Mouse (Mus musculus) intestine, postnatal 0 days (tissue): ENCODE measurements around the gene Dner. TPM values are rescaled to one million over a fixed set of nuclear protein-coding genes. Genes with fewer than 3 reads are reported as not detected.

Source experiments
- ATAC-seq: fragments of 200-750 bp; cut with Nextera tagmentation; 2 replicates; pipeline ENCODE4 v1.8.0; 2017; ENCODE audit warnings: mild to moderate bottlenecking, moderate TSS enrichment, moderate library complexity
- H3K27ac ChIP-seq: fragments of 300-500 bp; sonication (generic); 2 replicates; pipeline ENCODE4 v1.5.1; 2014; ENCODE audit warnings: mild to moderate bottlenecking, low read depth, low read length, moderate library complexity
- H3K27me3 ChIP-seq: fragments of 300-500 bp; sonication (generic); replicated peaks from 2 replicates; pipeline ENCODE4 v1.6.1; 2014; ENCODE audit warnings: low read length, mixed read lengths; ENCODE audit not compliant: control insufficient read depth, insufficient read depth
- H3K36me3 ChIP-seq: fragments of 300-500 bp; sonication (generic); 2 replicates; pipeline ENCODE4 v1.6.1; 2014; ENCODE audit warnings: mild to moderate bottlenecking, moderate library complexity; ENCODE audit not compliant: control insufficient read depth, insufficient read depth
- H3K4me1 ChIP-seq: fragments of 300-500 bp; sonication (generic); replicated peaks from 2 replicates; pipeline ENCODE4 v1.6.1; 2014; ENCODE audit warnings: antibody characterized with exemption, low read length, mixed read lengths; ENCODE audit not compliant: control insufficient read depth, insufficient read depth
- H3K4me2 ChIP-seq: fragments of 300-500 bp; sonication (generic); replicated peaks from 2 replicates; pipeline ENCODE4 v1.6.1; 2014; ENCODE audit warnings: low read depth, mild to moderate bottlenecking, moderate library complexity
- H3K4me3 ChIP-seq: fragments of 300-500 bp; sonication (generic); 2 replicates; pipeline ENCODE4 v1.5.1; 2014; ENCODE audit warnings: low read depth, low read length
- H3K9ac ChIP-seq: fragments of 300-500 bp; sonication (generic); 2 replicates; pipeline ENCODE4 v1.6.1; 2014; ENCODE audit warnings: mild to moderate bottlenecking, low read depth, low read length
- H3K9me3 ChIP-seq: fragments of 300-500 bp; sonication (generic); 2 replicates; pipeline ENCODE4 v1.6.1; 2016; ENCODE audit warnings: mixed run types; ENCODE audit not compliant: control insufficient read depth
- CTCF ChIP-seq: sonication (generic); IDR thresholded peaks from 2 replicates; pipeline ENCODE4 v1.5.1; 2016; ENCODE audit warnings: low read depth, mild to moderate bottlenecking, control low read depth, antibody characterized with exemption, moderate library complexity
- WGBS: fragments of 180-500 bp; shearing (Covaris S2); extraction: QIAGEN DNeasy Blood & Tissue Kit; methylation state at CpG from one replicate; pipeline ENCODE4 v1.1.7; 2014; 5-methylcytosine and 5-hydroxymethylcytosine counted together
- polyA plus RNA-seq: library from polyadenylated mRNA; unstranded; fragments of >200 nt; fragmentation: Nextera tagmentation; extraction: Ambion mirVana; gene quantifications from 2 replicates; pipeline ENCODE4 v1.2.1, GENCODE M21; 2015

Dner gene
- polyA plus RNA-seq, 1 experiment from 2014 or later = 2.1 TPM

GRCm38 (mm10) chr1:84524413-84524812, 171.6 kb downstream of the Dner start:
- no peak overlapping the region for H3K4me3 ChIP-seq
- H3K9me3 ChIP-seq = no peaks in the 10 kb centered on the region
- no peaks in the 10 kb centered on the region for H3K27me3 ChIP-seq
- no peaks in the 10 kb centered on the region for H3K4me1 ChIP-seq
- no peak for TF ChIP-seq CTCF
- H3K9ac ChIP-seq = no peak overlapping the region
- 86% methylated on average over 4 of the region's 4 CpGs for WGBS
- H3K36me3 ChIP-seq = no peaks in the 10 kb centered on the region
- no peak overlapping the region for H3K27ac ChIP-seq
- no peak overlapping the region for H3K4me2 ChIP-seq
- ATAC-seq = no peak

DNA sequence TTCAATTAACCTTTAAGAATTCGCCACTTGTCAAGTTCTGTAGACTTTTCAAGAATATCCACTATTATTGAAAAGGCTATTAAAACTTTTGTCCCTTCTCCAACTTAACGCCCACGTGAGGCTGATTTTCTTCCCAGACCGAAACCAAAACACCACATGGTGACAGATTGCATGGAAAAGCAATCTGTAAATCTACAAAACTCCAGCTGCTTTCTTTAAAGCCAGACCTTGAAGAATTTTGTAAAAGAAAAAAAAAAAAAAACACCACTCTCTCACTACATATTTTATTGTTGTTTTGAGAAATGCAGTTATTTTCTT, 173.1 kb downstream of the Dner start:
- no peaks in the 10 kb centered on the region for H3K27me3 ChIP-seq
- no peaks in the 10 kb centered on the region for H3K9me3 ChIP-seq
- no peak overlapping the region for H3K27ac ChIP-seq
- no peak for ATAC-seq
- no peaks in the 10 kb centered on the region for H3K36me3 ChIP-seq
- 69% methylated on average over 4 of the region's 4 CpGs for WGBS
- H3K4me2 ChIP-seq = no peak overlapping the region
- no peak overlapping the region for H3K4me3 ChIP-seq
- no peaks in the 10 kb centered on the region for H3K4me1 ChIP-seq
- H3K9ac ChIP-seq = no peak overlapping the region
- TF ChIP-seq CTCF = no peak

DNA sequence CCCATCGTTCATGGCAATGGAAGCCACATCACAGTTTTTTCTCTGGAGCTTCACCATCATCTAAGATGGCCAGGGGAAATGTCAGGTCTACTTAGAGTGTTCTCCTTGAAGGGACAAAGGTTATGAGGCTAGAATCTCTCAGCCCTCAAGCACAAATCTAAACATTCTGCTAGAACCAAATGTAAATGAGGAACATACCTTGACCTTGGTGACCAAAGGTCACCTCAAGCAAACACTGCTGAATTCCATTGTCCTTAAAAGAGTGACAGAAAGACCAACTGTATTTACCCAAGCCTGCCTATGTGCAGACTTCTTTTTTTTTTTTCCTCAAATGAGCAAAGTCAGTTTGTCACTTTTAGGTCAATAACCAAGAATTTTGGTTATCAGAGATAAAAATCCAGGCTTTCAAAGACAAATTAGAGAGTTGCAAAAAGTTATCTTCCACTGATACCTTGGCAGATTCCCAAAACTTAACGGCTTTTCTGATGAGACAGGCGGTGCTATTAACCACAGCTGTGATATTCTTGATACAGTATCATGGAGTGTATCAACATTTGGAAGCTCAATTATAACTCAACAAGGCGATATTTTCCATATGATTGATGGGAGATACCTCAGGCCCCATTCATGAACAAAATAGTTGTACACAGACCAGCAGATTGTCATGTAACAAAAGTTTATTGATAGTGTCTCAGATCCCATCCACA, 173.6 kb downstream of the Dner start:
- 52% methylated on average over 4 of the region's 4 CpGs for WGBS
- Histone ChIP-seq H3K9me3 (no peaks in the 10 kb centered on the region), H3K36me3 (no peaks in the 10 kb centered on the region), H3K4me1 (no peaks in the 10 kb centered on the region), H3K4me3 (no peak overlapping the region), H3K9ac (no peak overlapping the region), H3K4me2 (no peak overlapping the region), H3K27me3 (no peaks in the 10 kb centered on the region), H3K27ac (no peak overlapping the region)
- no peak for ATAC-seq
- TF ChIP-seq CTCF = no peak

DNA sequence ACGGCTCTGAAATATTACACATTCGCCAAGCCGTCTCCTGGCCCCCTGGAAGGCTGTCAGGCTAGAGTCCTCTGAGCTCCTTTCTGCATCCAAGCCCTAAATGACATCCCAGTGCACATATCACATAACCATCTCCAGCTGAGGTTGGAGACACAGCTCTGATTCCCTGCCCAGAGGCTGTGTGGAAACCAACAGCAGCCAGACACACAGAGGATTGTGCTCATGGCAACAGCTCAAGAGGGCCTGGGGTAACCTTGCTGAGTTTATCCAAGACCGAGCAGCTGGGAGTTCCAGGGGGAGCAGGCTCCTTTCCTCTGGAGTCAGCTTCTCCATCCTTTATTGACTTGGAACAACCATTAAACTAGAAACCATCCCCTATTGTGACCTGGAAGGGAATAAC, 177.7 kb downstream of the Dner start:
- Histone ChIP-seq H3K27me3 (no peaks in the 10 kb centered on the region), H3K4me3 (no peak overlapping the region), H3K9ac (no peak overlapping the region), H3K9me3 (no peaks in the 10 kb centered on the region), H3K4me2 (no peak overlapping the region), H3K27ac (no peak overlapping the region), H3K4me1 (no peaks in the 10 kb centered on the region), H3K36me3 (no peaks in the 10 kb centered on the region)
- TF ChIP-seq CTCF = no peak
- WGBS = 79% methylated on average over 4 of the region's 4 CpGs
- ATAC-seq = no peak

GRCm38 (mm10) chr1:84513201-84513600, 182.8 kb downstream of the Dner start:
- no peaks in the 10 kb centered on the region for H3K36me3 ChIP-seq
- H3K9ac ChIP-seq = no peak overlapping the region
- H3K9me3 ChIP-seq = no peaks in the 10 kb centered on the region
- H3K4me3 ChIP-seq = no peak overlapping the region
- no peak overlapping the region for H3K4me2 ChIP-seq
- no peaks in the 10 kb centered on the region for H3K27me3 ChIP-seq
- no peak for TF ChIP-seq CTCF
- H3K27ac ChIP-seq = no peak overlapping the region
- H3K4me1 ChIP-seq = no peaks in the 10 kb centered on the region
- WGBS = 63% methylated on average over 3 of the region's 3 CpGs
- ATAC-seq = no peak

DNA sequence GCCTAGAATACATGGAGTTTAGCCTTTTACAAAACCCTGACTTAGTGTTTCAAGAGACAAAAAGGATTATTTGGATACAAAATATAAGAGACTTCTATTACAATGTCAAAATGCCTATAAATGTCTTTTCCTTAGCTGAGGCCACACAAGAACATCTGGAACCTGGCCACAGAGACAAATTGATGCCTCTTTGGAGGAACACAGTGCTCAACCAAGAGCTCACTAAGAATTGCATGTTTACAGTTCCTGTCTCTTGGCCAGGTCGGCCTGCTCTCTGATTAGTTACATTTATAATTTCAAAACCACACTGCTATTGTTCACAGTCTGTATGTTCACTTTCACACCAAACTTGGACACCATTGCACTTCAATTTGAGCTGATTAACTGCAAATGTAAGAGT, 187.5 kb downstream of the Dner start:
- Histone ChIP-seq H3K4me2 (no peak overlapping the region), H3K27ac (no peak overlapping the region), H3K9me3 (no peaks in the 10 kb centered on the region), H3K36me3 (no peaks in the 10 kb centered on the region), H3K9ac (no peak overlapping the region), H3K4me3 (no peak overlapping the region), H3K27me3 (no peaks in the 10 kb centered on the region), H3K4me1 (no peaks in the 10 kb centered on the region)
- ATAC-seq = no peak
- WGBS = 37% methylated on average over 1 of the region's 1 CpGs
- TF ChIP-seq CTCF = no peak

- no peaks in the 10 kb centered on the region for H3K27me3 ChIP-seq
- no peak overlapping the region for H3K4me3 ChIP-seq
- no peak overlapping the region for H3K4me2 ChIP-seq
- H3K27ac ChIP-seq = no peak overlapping the region
- H3K36me3 ChIP-seq = no peaks in the 10 kb centered on the region
- H3K9ac ChIP-seq = no peak overlapping the region
- H3K4me1 ChIP-seq = no peaks in the 10 kb centered on the region
- no peak for ATAC-seq
- H3K9me3 ChIP-seq = no peaks in the 10 kb centered on the region
- TF ChIP-seq CTCF = no peak
Measured at GRCm38 (mm10) chr1:84507568-84507967, 188.5 kb downstream of the Dner start.
